Mouse (Mus musculus) adrenal gland, adult 2 months (tissue): ENCODE data around the gene Vmn1r86. TPM values are rescaled to one million over a fixed set of nuclear protein-coding genes. Genes with fewer than 3 reads are reported as not detected.
"Not testable (repeated sequence)": the region's sequence is repeated elsewhere in the genome, so short reads cannot be mapped to it uniquely, and the experiment has no call there.

Source experiments
- DNase-seq: peaks from one replicate; pipeline ENCODE4 v3.0.0; 2021
- long read RNA-seq: library from polyadenylated mRNA; stranded (forward); transcript quantifications from one replicate; pipeline ENCODE4 v2.0.0, GENCODE M21; 2021
- polyA plus RNA-seq: library from polyadenylated mRNA; depleted of rRNA; stranded (reverse); fragments of >200 nt; gene quantifications from 2 replicates; pipeline ENCODE4 v1.2.3, GENCODE M21; 2012; rRNA removed
- total RNA-seq, 2 experiments: library from RNA; stranded (reverse); gene quantifications; 2 replicates each; pipeline ENCODE4 v1.2.3; 2021

The Vmn1r86 gene
- total RNA-seq (not detected), polyA plus RNA-seq (not detected in 2 replicates)
- long read RNA-seq = 0 reads

- DNase-seq = no peak
These were observed at the start of gene Vmn1r86 for GRCm38 (mm10) chr7:13119817-13120216. TSS of gene Vmn1r86 (minus strand) at chr7:13119917.

GRCm38 (mm10) chr7:13159268-13159667 lies 39.6 kb upstream of the Vmn1r86 start, which contains the start of gene Vmn1r88:
TSS of gene Vmn1r88 (plus strand) at chr7:13159568.
- DNase-seq = no peak

- no peak for DNase-seq
These were observed 20.3 kb upstream of the Vmn1r86 start, which contains the start of gene Vmn1r87 for GRCm38 (mm10) chr7:13140057-13140456. TSS of gene Vmn1r87 (minus strand) at chr7:13140157.

- DNase-seq = no peak
These were observed 17.6 kb upstream of the Vmn1r86 start for GRCm38 (mm10) chr7:13137340-13137739.

- no peak for DNase-seq
These were observed 12.1 kb upstream of the Vmn1r86 start for GRCm38 (mm10) chr7:13131856-13132255.

- peak; percentile 37 for DNase-seq
These were observed 3.9 kb upstream of the Vmn1r86 start for GRCm38 (mm10) chr7:13123554-13124153.

GRCm38 (mm10) chr7:13095073-13095472 lies 24.6 kb downstream of the Vmn1r86 start, which contains the start of gene Vmn1r85:
TSS of gene Vmn1r85 (minus strand) at chr7:13095173.
- DNase-seq = no peak

GRCm38 (mm10) chr7:13072293-13072692 lies 47.4 kb downstream of the Vmn1r86 start:
- no peak for DNase-seq

- DNase-seq = not testable (repeated sequence)
These were observed 56.3 kb downstream of the Vmn1r86 start for GRCm38 (mm10) chr7:13063399-13063798.

- no peak for DNase-seq
These were observed 60.2 kb downstream of the Vmn1r86 start for GRCm38 (mm10) chr7:13059536-13059935.

- no peak for DNase-seq
These were observed 62.6 kb downstream of the Vmn1r86 start for GRCm38 (mm10) chr7:13056913-13057700.

GRCm38 (mm10) chr7:13054287-13055010 lies 65.3 kb downstream of the Vmn1r86 start, which contains the start of gene Mzf1:
TSS of gene Mzf1 (minus strand) at chr7:13054764.
- peak; percentile 94 for DNase-seq

GRCm38 (mm10) chr7:13053961-13054286 lies 65.8 kb downstream of the Vmn1r86 start:
- no peak for DNase-seq

GRCm38 (mm10) chr7:13053501-13053900 lies 66.2 kb downstream of the Vmn1r86 start:
- no peak for DNase-seq

- no peak for DNase-seq
These were observed 66.7 kb downstream of the Vmn1r86 start for GRCm38 (mm10) chr7:13053001-13053400.

Other genes with a start within 250 kb of the Vmn1r86 start
- 1 to 10 TPM; 2.9 to 3.7 TPM for gene Zfp128, start 238.7 kb downstream of the Vmn1r86 start, total RNA-seq
- 0.28 and 0.43 TPM in 2 replicates for gene Zfp128, start 238.7 kb downstream of the Vmn1r86 start, polyA plus RNA-seq
- gene Zscan22, start 222.1 kb downstream of the Vmn1r86 start, total RNA-seq = 10 to 100 TPM; 12.9 to 13.3 TPM
- 7.5 and 7.7 TPM in 2 replicates for gene Zscan22, start 222.1 kb downstream of the Vmn1r86 start, polyA plus RNA-seq
- gene Rps5, start 197.6 kb downstream of the Vmn1r86 start, total RNA-seq = 100 to 1,000 TPM; 950 to 963 TPM
- 882 and 918 TPM in 2 replicates for gene Rps5, start 197.6 kb downstream of the Vmn1r86 start, polyA plus RNA-seq
- gene Rnf225, start 192.5 kb downstream of the Vmn1r86 start, total RNA-seq = under 1 TPM; 0.12 to 0.28 TPM
- 0.27 and 0.39 TPM in 2 replicates for gene Rnf225, start 192.5 kb downstream of the Vmn1r86 start, polyA plus RNA-seq
- gene Zfp324, start 154.1 kb downstream of the Vmn1r86 start, total RNA-seq = 10 to 100 TPM; 10.0 to 11.1 TPM
- 9.4 and 9.7 TPM in 2 replicates for gene Zfp324, start 154.1 kb downstream of the Vmn1r86 start, polyA plus RNA-seq
- 1 to 10 TPM; 5.2 to 7.0 TPM for gene Zfp446, start 142.1 kb downstream of the Vmn1r86 start, total RNA-seq
- gene Zfp446, start 142.1 kb downstream of the Vmn1r86 start, polyA plus RNA-seq = 6.8 and 8.1 TPM in 2 replicates
- gene Slc27a5, start 121.7 kb downstream of the Vmn1r86 start, total RNA-seq = 1 to 10 TPM in 1 of 2 experiments, not detected in 1; 1.5 TPM
- 0.38 TPM in 1 of 2 replicates, not detected in the other for gene Slc27a5, start 121.7 kb downstream of the Vmn1r86 start, polyA plus RNA-seq
- gene Trim28, start 120.8 kb downstream of the Vmn1r86 start, total RNA-seq = 100 to 1,000 TPM; 212 to 228 TPM
- gene Trim28, start 120.8 kb downstream of the Vmn1r86 start, polyA plus RNA-seq = 173 and 261 TPM in 2 replicates
- 10 to 100 TPM; 10.7 to 15.5 TPM for gene Zbtb45, start 109.9 kb downstream of the Vmn1r86 start, total RNA-seq
- gene Zbtb45, start 109.9 kb downstream of the Vmn1r86 start, polyA plus RNA-seq = 53.7 and 59.9 TPM in 2 replicates
- 100 to 1,000 TPM; 212 to 215 TPM for gene Chmp2a, start 85.1 kb downstream of the Vmn1r86 start, total RNA-seq
- gene Chmp2a, start 85.1 kb downstream of the Vmn1r86 start, polyA plus RNA-seq = 37.2 and 41.9 TPM in 2 replicates
- 100 to 1,000 TPM; 196 to 219 TPM for gene Ube2m, start 81.6 kb downstream of the Vmn1r86 start, total RNA-seq
- gene Ube2m, start 81.6 kb downstream of the Vmn1r86 start, polyA plus RNA-seq = 98.5 and 122 TPM in 2 replicates
- 1 to 10 TPM; 1.7 to 2.3 TPM for gene Mzf1, start 65.2 kb downstream of the Vmn1r86 start, total RNA-seq
- 8.0 and 9.6 TPM in 2 replicates for gene Mzf1, start 65.2 kb downstream of the Vmn1r86 start, polyA plus RNA-seq
- gene Vmn1r85, start 24.7 kb downstream of the Vmn1r86 start, total RNA-seq = not detected
- gene Vmn1r85, start 24.7 kb downstream of the Vmn1r86 start, polyA plus RNA-seq = not detected in 2 replicates
- not detected for gene Vmn1r87, start 20.2 kb upstream of the Vmn1r86 start, total RNA-seq
- gene Vmn1r87, start 20.2 kb upstream of the Vmn1r86 start, polyA plus RNA-seq = not detected in 2 replicates
- under 1 TPM; 0.14 to 0.17 TPM for gene Vmn1r88, start 39.7 kb upstream of the Vmn1r86 start, total RNA-seq
- gene Vmn1r88, start 39.7 kb upstream of the Vmn1r86 start, polyA plus RNA-seq = not detected in 2 replicates
- not detected for gene Vmn1r89, start 93.1 kb upstream of the Vmn1r86 start, total RNA-seq
- not detected in 2 replicates for gene Vmn1r89, start 93.1 kb upstream of the Vmn1r86 start, polyA plus RNA-seq
- gene Lig1, start 157.4 kb upstream of the Vmn1r86 start, total RNA-seq = 10 to 100 TPM in 1 of 2 experiments, 1 to 10 TPM in 1; 8.2 to 11.8 TPM
- 3.5 and 4.0 TPM in 2 replicates for gene Lig1, start 157.4 kb upstream of the Vmn1r86 start, polyA plus RNA-seq
- gene Zswim9, start 158.8 kb upstream of the Vmn1r86 start, total RNA-seq = 10 to 100 TPM in 1 of 2 experiments, 1 to 10 TPM in 1; 7.4 to 10.4 TPM
- gene Zswim9, start 158.8 kb upstream of the Vmn1r86 start, polyA plus RNA-seq = 5.6 and 5.8 TPM in 2 replicates
- gene Pla2g4c, start 204.7 kb upstream of the Vmn1r86 start, total RNA-seq = under 1 TPM; 0.35 to 0.41 TPM
- gene Pla2g4c, start 204.7 kb upstream of the Vmn1r86 start, polyA plus RNA-seq = 0.12 TPM in 1 of 2 replicates, not detected in the other